Mouse (Mus musculus): Measurements from ENCODE around the gene Slc22a3.
A peak's percentile ranks its signal among the peaks of the same experiment; 100 is the strongest.

Slc22a3 gene

GRCm38 (mm10) chr17:12396163-12396677 is 111.3 kb downstream of the Slc22a3 start:
- no peak for DNase-seq

DNA sequence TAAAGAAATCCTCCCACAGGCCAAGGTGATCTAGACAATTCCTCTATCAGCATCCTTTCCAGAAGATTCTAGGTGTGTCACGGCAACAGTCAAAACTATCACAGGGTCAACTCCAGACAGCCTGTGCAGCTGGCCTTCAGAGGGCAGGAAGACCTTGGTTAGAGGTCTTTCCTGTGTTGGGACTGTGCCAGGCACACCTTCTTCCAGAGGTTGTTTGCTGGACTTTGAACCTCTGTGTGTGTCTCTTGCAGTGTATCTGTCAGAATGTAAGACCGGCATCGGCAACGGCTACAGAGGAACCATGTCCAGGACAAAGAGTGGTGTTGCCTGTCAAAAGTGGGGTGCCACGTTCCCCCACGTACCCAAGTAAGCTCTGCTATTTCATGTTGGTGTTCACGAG is 119.3 kb downstream of the Slc22a3 start:
- DNase-seq, result no peak

DNA sequence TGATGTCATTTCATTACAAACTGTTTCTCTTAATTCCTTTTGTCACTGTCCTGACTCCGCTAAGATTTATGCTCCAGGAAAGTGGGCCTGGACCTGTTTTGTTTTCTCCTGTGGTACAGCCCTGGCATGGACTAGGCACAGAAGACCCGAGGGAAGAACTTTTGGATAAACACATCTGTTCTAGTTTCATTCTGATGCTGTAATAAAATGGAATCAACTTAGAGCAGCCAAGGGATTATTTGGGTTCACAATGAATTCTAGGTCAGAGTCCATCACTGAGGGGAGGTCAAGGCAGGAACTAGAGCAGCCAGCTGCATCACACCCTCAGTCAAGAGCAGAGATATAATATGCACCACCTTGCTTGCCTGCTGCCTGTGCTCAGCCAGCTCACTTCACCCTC is 119.7 kb downstream of the Slc22a3 start:
- no peak for DNase-seq

GRCm38 (mm10) chr17:12385049-12385794 is 122.3 kb downstream of the Slc22a3 start:
- no peak for DNase-seq

DNA sequence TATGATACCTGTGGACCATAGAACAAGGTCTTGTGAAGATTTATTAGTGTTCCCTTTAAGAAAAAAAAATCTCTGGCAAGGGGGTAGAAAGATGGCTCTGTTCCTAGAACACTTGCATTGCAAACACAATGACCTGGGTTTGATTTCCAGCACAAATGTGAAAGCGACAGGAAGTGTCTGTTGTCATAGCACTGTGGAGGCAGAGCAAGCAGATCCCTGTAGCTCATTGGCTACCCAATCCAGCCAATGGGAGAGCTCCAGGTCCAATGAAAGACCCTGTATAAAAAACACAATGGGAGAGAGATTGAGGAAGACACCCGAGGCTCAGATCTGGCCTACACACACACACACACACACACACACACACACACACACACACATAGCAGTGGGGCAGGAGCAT is 125.0 kb downstream of the Slc22a3 start:
- DNase-seq, result peak; percentile 54

GRCm38 (mm10) chr17:12381579-12381978 is 125.9 kb downstream of the Slc22a3 start:
- DNase-seq, result no peak

- DNase-seq, result no peak
These were observed 127.2 kb downstream of the Slc22a3 start for GRCm38 (mm10) chr17:12380287-12380686.

GRCm38 (mm10) chr17:12377981-12378705 is 129.4 kb downstream of the Slc22a3 start, which contains the start of gene Plg:
Plg (plus strand) TSS chr17:12378608.
- DNase-seq, result no peak

GRCm38 (mm10) chr17:12373601-12374144 is 133.8 kb downstream of the Slc22a3 start:
- DNase-seq, result no peak

GRCm38 (mm10) chr17:12372021-12372420 is 135.5 kb downstream of the Slc22a3 start:
- DNase-seq, result peak; percentile 81

GRCm38 (mm10) chr17:12371310-12371925 is 136.1 kb downstream of the Slc22a3 start:
- DNase-seq, result peak; percentile 76

GRCm38 (mm10) chr17:12370289-12370688 is 137.2 kb downstream of the Slc22a3 start:
- no peak for DNase-seq

DNA sequence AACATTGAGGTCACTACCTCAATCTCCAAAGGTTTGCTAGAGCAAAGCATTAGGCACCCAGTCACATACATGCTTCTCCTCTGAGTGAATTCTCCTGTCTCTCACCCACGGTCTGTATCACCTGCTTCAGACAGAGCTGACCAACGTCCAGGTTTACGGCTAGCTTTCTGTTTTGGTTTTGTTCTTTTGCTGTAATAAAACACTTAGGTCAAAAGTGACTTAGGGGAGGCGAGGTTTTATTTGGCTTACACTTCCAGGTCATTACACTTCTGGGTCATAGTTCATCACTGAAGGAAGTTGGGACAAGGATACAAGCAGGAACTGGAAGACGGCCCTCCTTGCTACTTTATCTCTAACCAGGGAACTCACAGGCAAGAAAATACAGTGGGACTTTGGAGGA is 138.1 kb downstream of the Slc22a3 start:
- no peak for DNase-seq

Measured in retina, postnatal 1 day (tissue).